Mouse (Mus musculus): ENCODE results near the gene Rbck1.

GRCm38 (mm10) chr2:152323971-152324370 is 8.5 kb downstream of the Rbck1 start:
- no peak for TF ChIP-seq CTCF (IDR thresholded peaks at IDR 0.05; ENCODE audit: low read depth)
- no peak for TF ChIP-seq EP300 (IDR thresholded peaks at IDR 0.05; ENCODE audit: low read depth)
